Mouse (Mus musculus) midbrain, embryonic 13.5 days (tissue): ENCODE measurements around the gene Gm10961. TPM values are rescaled to one million over a fixed set of nuclear protein-coding genes. Genes with fewer than 3 reads are reported as not detected.
"Not testable (repeated sequence)": the region's sequence is repeated elsewhere in the genome, so short reads cannot be mapped to it uniquely, and the experiment has no call there.

Experiments
- ATAC-seq: fragments of 200-750 bp; cut with Nextera tagmentation; 2 replicates; pipeline ENCODE4 v1.8.0; 2017; ENCODE audit warnings: mild to moderate bottlenecking, moderate TSS enrichment, moderate library complexity
- H3K27ac ChIP-seq: fragments of 300-500 bp; sonication (generic); 2 replicates; pipeline ENCODE4 v1.5.1; 2015; ENCODE audit warnings: inconsistent platforms, mild to moderate bottlenecking, moderate library complexity
- H3K27me3 ChIP-seq: fragments of 300-500 bp; sonication (generic); 2 replicates; pipeline ENCODE4 v1.6.1; 2015; ENCODE audit warnings: mild to moderate bottlenecking, inconsistent platforms
- H3K36me3 ChIP-seq: fragments of 300-500 bp; sonication (generic); 2 replicates; pipeline ENCODE4 v1.6.1; 2015; ENCODE audit warnings: mild to moderate bottlenecking, inconsistent platforms
- H3K4me1 ChIP-seq: fragments of 300-500 bp; sonication (generic); replicated peaks from 2 replicates; pipeline ENCODE4 v1.6.1; 2015; ENCODE audit warnings: inconsistent platforms
- H3K4me2 ChIP-seq: fragments of 300-500 bp; sonication (generic); replicated peaks from 2 replicates; pipeline ENCODE4 v1.6.1; 2015; ENCODE audit warnings: moderate library complexity, mild to moderate bottlenecking, inconsistent platforms
- H3K4me3 ChIP-seq: fragments of 300-500 bp; sonication (generic); replicated peaks from 2 replicates; pipeline ENCODE4 v1.5.1; 2015; ENCODE audit warnings: mild to moderate bottlenecking, inconsistent platforms
- H3K9ac ChIP-seq: fragments of 300-500 bp; sonication (generic); replicated peaks from 2 replicates; pipeline ENCODE4 v1.6.1; 2015; ENCODE audit warnings: mild to moderate bottlenecking, inconsistent platforms
- H3K9me3 ChIP-seq: fragments of 300-500 bp; sonication (generic); 2 replicates; pipeline ENCODE4 v1.6.1; 2016; ENCODE audit warnings: mild to moderate bottlenecking, inconsistent platforms
- WGBS: fragments of 180-500 bp; shearing (Covaris S2); methylation state at CpG from one replicate; pipeline ENCODE4 v1.1.7; 2015; 5-methylcytosine and 5-hydroxymethylcytosine counted together
- polyA plus RNA-seq: library from polyadenylated mRNA; unstranded; fragments of >200 nt; fragmentation: Nextera tagmentation; extraction: Ambion mirVana; gene quantifications from 2 replicates; pipeline ENCODE4 v1.2.1, GENCODE M21; 2015

The Gm10961 gene
- polyA plus RNA-seq, 1 experiment from 2014 or later, result not detected

GRCm38 (mm10) chr3:107636236-107636635 is 5.1 kb downstream of the Gm10961 start:
- no peaks in the 10 kb centered on the region for H3K9me3 ChIP-seq
- 0 out of 2 replicates have a peak, but pooled peaks cover 2% of the 10 kb centered on the region for H3K4me1 ChIP-seq
- no peaks in the 10 kb centered on the region for H3K36me3 ChIP-seq
- 77% methylated on average over 3 of the region's 3 CpGs for WGBS
- no peaks in the 10 kb centered on the region for H3K27me3 ChIP-seq
- H3K9ac ChIP-seq, result no peak overlapping the region
- no peak for ATAC-seq
- no peak overlapping the region for H3K27ac ChIP-seq
- no peak overlapping the region for H3K4me2 ChIP-seq
- no peak overlapping the region for H3K4me3 ChIP-seq

GRCm38 (mm10) chr3:107637606-107638172 is 6.6 kb downstream of the Gm10961 start:
- WGBS, result 65% methylated on average over 5 of the region's 5 CpGs
- H3K4me1 ChIP-seq, result no peaks in the 10 kb centered on the region
- ATAC-seq, result no peak
- no peaks in the 10 kb centered on the region for H3K27me3 ChIP-seq
- H3K27ac ChIP-seq, result no peak overlapping the region
- no peak overlapping the region for H3K4me2 ChIP-seq
- no peaks in the 10 kb centered on the region for H3K36me3 ChIP-seq
- no peaks in the 10 kb centered on the region for H3K9me3 ChIP-seq
- H3K9ac ChIP-seq, result no peak overlapping the region
- H3K4me3 ChIP-seq, result no peak overlapping the region

- no peak for ATAC-seq
- WGBS, result 97% methylated on average over 3 of the region's 3 CpGs
These were observed 15.8 kb downstream of the Gm10961 start for GRCm38 (mm10) chr3:107646947-107647346.

GRCm38 (mm10) chr3:107650276-107650675 is 19.2 kb downstream of the Gm10961 start:
- H3K36me3 ChIP-seq, H3K4me2 ChIP-seq, H3K4me3 ChIP-seq, H3K9me3 ChIP-seq, H3K9ac ChIP-seq, ATAC-seq, H3K4me1 ChIP-seq, H3K27ac ChIP-seq, H3K27me3 ChIP-seq: not testable (repeated sequence)
- WGBS, result 78% methylated on average over 5 of the region's 5 CpGs

More at GRCm38 (mm10) chr3:107646947-107647346, 15.8 kb downstream of the Gm10961 start:
- Histone ChIP-seq H3K36me3 (no peaks in the 10 kb centered on the region), H3K9me3 (no peaks in the 10 kb centered on the region), H3K9ac (no peak overlapping the region), H3K4me1 (no peaks in the 10 kb centered on the region), H3K4me2 (no peak overlapping the region), H3K27me3 (no peaks in the 10 kb centered on the region), H3K4me3 (no peak overlapping the region), H3K27ac (no peak overlapping the region)

- no peak overlapping the region for H3K4me2 ChIP-seq
- no peaks in the 10 kb centered on the region for H3K4me1 ChIP-seq
- H3K36me3 ChIP-seq, result no peaks in the 10 kb centered on the region
- no peaks in the 10 kb centered on the region for H3K9me3 ChIP-seq
- H3K27ac ChIP-seq, result no peak overlapping the region
- H3K27me3 ChIP-seq, result no peaks in the 10 kb centered on the region
- ATAC-seq, result no peak
- no peak overlapping the region for H3K4me3 ChIP-seq
- H3K9ac ChIP-seq, result no peak overlapping the region
- WGBS, result 96% methylated on average over 3 of the region's 3 CpGs
These were observed 21.8 kb downstream of the Gm10961 start for GRCm38 (mm10) chr3:107652968-107653367.

GRCm38 (mm10) chr3:107654861-107655260 is 23.7 kb downstream of the Gm10961 start:
- no peak for ATAC-seq
- no peak overlapping the region for H3K27ac ChIP-seq
- H3K4me2 ChIP-seq, result no peak overlapping the region
- peaks cover 14% of the 10 kb centered on the region for H3K36me3 ChIP-seq
- H3K4me3 ChIP-seq, result no peak overlapping the region
- no peak overlapping the region for H3K9ac ChIP-seq
- 80% methylated on average over 3 of the region's 3 CpGs for WGBS
- no peaks in the 10 kb centered on the region for H3K4me1 ChIP-seq
- H3K27me3 ChIP-seq, result no peaks in the 10 kb centered on the region
- no peaks in the 10 kb centered on the region for H3K9me3 ChIP-seq

GRCm38 (mm10) chr3:107655491-107655890 is 24.4 kb downstream of the Gm10961 start:
- no peak overlapping the region for H3K9ac ChIP-seq
- WGBS, result 81% methylated on average over 3 of the region's 3 CpGs
- H3K36me3 ChIP-seq, result peaks cover 20% of the 10 kb centered on the region
- H3K27me3 ChIP-seq, result no peaks in the 10 kb centered on the region
- H3K27ac ChIP-seq, result no peak overlapping the region
- H3K4me1 ChIP-seq, result no peaks in the 10 kb centered on the region
- no peaks in the 10 kb centered on the region for H3K9me3 ChIP-seq
- H3K4me2 ChIP-seq, result no peak overlapping the region
- ATAC-seq, result no peak
- no peak overlapping the region for H3K4me3 ChIP-seq

GRCm38 (mm10) chr3:107656151-107656550 is 25.0 kb downstream of the Gm10961 start:
- H3K4me1 ChIP-seq, result no peaks in the 10 kb centered on the region
- 95% methylated on average over 2 of the region's 2 CpGs for WGBS
- ATAC-seq, result no peak

GRCm38 (mm10) chr3:107656888-107657287 is 25.8 kb downstream of the Gm10961 start:
- Histone ChIP-seq H3K9ac (no peak overlapping the region), H3K36me3 (peaks cover 32% of the 10 kb centered on the region), H3K4me1 (no peaks in the 10 kb centered on the region), H3K27ac (no peak overlapping the region), H3K27me3 (no peaks in the 10 kb centered on the region), H3K4me3 (no peak overlapping the region), H3K9me3 (no peaks in the 10 kb centered on the region), H3K4me2 (no peak overlapping the region)
- 88% methylated on average over 4 of the region's 4 CpGs for WGBS
- ATAC-seq, result no peak

More at GRCm38 (mm10) chr3:107656151-107656550, 25.0 kb downstream of the Gm10961 start:
- H3K4me3 ChIP-seq, result no peak overlapping the region
- H3K9me3 ChIP-seq, result no peaks in the 10 kb centered on the region
- H3K27ac ChIP-seq, result no peak overlapping the region
- no peak overlapping the region for H3K9ac ChIP-seq
- peaks cover 27% of the 10 kb centered on the region for H3K36me3 ChIP-seq
- no peaks in the 10 kb centered on the region for H3K27me3 ChIP-seq
- no peak overlapping the region for H3K4me2 ChIP-seq

GRCm38 (mm10) chr3:107659000-107659399 is 27.9 kb downstream of the Gm10961 start:
- ATAC-seq, result no peak
- 77% methylated on average over 1 of the region's 1 CpGs for WGBS
- H3K4me3 ChIP-seq, result no peak overlapping the region
- H3K27ac ChIP-seq, result no peak overlapping the region
- H3K4me1 ChIP-seq, result no peaks in the 10 kb centered on the region
- no peak overlapping the region for H3K9ac ChIP-seq
- no peaks in the 10 kb centered on the region for H3K27me3 ChIP-seq
- no peak overlapping the region for H3K4me2 ChIP-seq
- H3K9me3 ChIP-seq, result no peaks in the 10 kb centered on the region
- peaks cover 50% of the 10 kb centered on the region for H3K36me3 ChIP-seq

- no peaks in the 10 kb centered on the region for H3K9me3 ChIP-seq
- H3K4me2 ChIP-seq, result no peak overlapping the region
- no peak for ATAC-seq
- no peaks in the 10 kb centered on the region for H3K4me1 ChIP-seq
- no peaks in the 10 kb centered on the region for H3K27me3 ChIP-seq
- peaks cover 94% of the 10 kb centered on the region for H3K36me3 ChIP-seq
- no peak overlapping the region for H3K9ac ChIP-seq
- H3K4me3 ChIP-seq, result no peak overlapping the region
- H3K27ac ChIP-seq, result no peak overlapping the region
- WGBS, result 92% methylated on average over 1 of the region's 1 CpGs
These were observed 33.5 kb downstream of the Gm10961 start for GRCm38 (mm10) chr3:107664641-107665040.

GRCm38 (mm10) chr3:107667426-107667825 is 36.3 kb downstream of the Gm10961 start:
- H3K4me2 ChIP-seq, result no peak overlapping the region
- H3K9me3 ChIP-seq, result no peaks in the 10 kb centered on the region
- no peak overlapping the region for H3K9ac ChIP-seq
- peaks cover 89% of the 10 kb centered on the region for H3K36me3 ChIP-seq
- no peak overlapping the region for H3K4me3 ChIP-seq
- no peaks in the 10 kb centered on the region for H3K4me1 ChIP-seq
- no peak overlapping the region for H3K27ac ChIP-seq
- 85% methylated on average over 6 of the region's 6 CpGs for WGBS
- no peak for ATAC-seq
- no peaks in the 10 kb centered on the region for H3K27me3 ChIP-seq

- Histone ChIP-seq H3K27me3 (no peaks in the 10 kb centered on the region), H3K4me1 (no peaks in the 10 kb centered on the region), H3K9ac (no peak overlapping the region), H3K27ac (no peak overlapping the region), H3K9me3 (no peaks in the 10 kb centered on the region), H3K4me2 (no peak overlapping the region), H3K36me3 (peaks cover 86% of the 10 kb centered on the region), H3K4me3 (no peak overlapping the region)
- WGBS, result 92% methylated on average over 7 of the region's 7 CpGs
- ATAC-seq, result no peak
These were observed 37.7 kb downstream of the Gm10961 start for GRCm38 (mm10) chr3:107668786-107669185.
